Mouse (Mus musculus) kidney, embryonic 16.5 days (tissue): ENCODE data around the gene Nsg2. TPM values are rescaled to one million over a fixed set of nuclear protein-coding genes. Genes with fewer than 3 reads are reported as not detected.
A peak's percentile ranks its signal among the peaks of the same experiment; 100 is the strongest.
"Not testable (repeated sequence)": the region's sequence is repeated elsewhere in the genome, so short reads cannot be mapped to it uniquely, and the experiment has no call there.

Source experiments
- ATAC-seq: fragments of 200-750 bp; cut with Nextera tagmentation; 2 replicates; pipeline ENCODE4 v1.8.0; 2017; ENCODE audit warnings: moderate TSS enrichment; ENCODE audit not compliant: low FRiP score, low TSS enrichment
- H3K27ac ChIP-seq: fragments of 300-500 bp; sonication (generic); 2 replicates; pipeline ENCODE4 v1.5.1; 2014; ENCODE audit warnings: low read length
- H3K27me3 ChIP-seq: fragments of 300-500 bp; sonication (generic); 2 replicates; pipeline ENCODE4 v1.6.1; 2014; ENCODE audit warnings: low read length, control low read depth, mixed read lengths; ENCODE audit not compliant: insufficient read depth
- H3K36me3 ChIP-seq: fragments of 300-500 bp; sonication (generic); 2 replicates; pipeline ENCODE4 v1.6.1; 2014; ENCODE audit warnings: low read length, control low read depth, mixed read lengths; ENCODE audit not compliant: insufficient read depth
- H3K4me1 ChIP-seq: fragments of 300-500 bp; sonication (generic); 2 replicates; pipeline ENCODE4 v1.6.1; 2014; ENCODE audit warnings: low read length, control low read depth, mixed read lengths; ENCODE audit not compliant: insufficient read depth
- H3K4me2 ChIP-seq: fragments of 300-500 bp; sonication (generic); replicated peaks from 2 replicates; pipeline ENCODE4 v1.6.1; 2014; ENCODE audit warnings: low read depth, low read length
- H3K4me3 ChIP-seq: fragments of 300-500 bp; sonication (generic); 2 replicates; pipeline ENCODE4 v1.5.1; 2014; ENCODE audit warnings: mild to moderate bottlenecking, low read length
- H3K9ac ChIP-seq: fragments of 300-500 bp; sonication (generic); replicated peaks from 2 replicates; pipeline ENCODE4 v1.6.1; 2014; ENCODE audit warnings: low read length
- H3K9me3 ChIP-seq: fragments of 300-500 bp; sonication (generic); 2 replicates; pipeline ENCODE4 v1.6.1; 2016; ENCODE audit warnings: low read length, control low read depth
- WGBS: fragments of 180-500 bp; shearing (Covaris S2); extraction: QIAGEN DNeasy Blood & Tissue Kit; methylation state at CpG from one replicate; pipeline ENCODE4 v1.1.7; 2014; 5-methylcytosine and 5-hydroxymethylcytosine counted together
- polyA plus RNA-seq: library from polyadenylated mRNA; unstranded; fragments of >200 nt; fragmentation: Nextera tagmentation; extraction: Ambion mirVana; gene quantifications from 2 replicates; pipeline ENCODE4 v1.2.1, GENCODE M21; 2015

The Nsg2 gene
- polyA plus RNA-seq = 5.9 and 8.4 TPM in 2 replicates

- WGBS = under 1% methylated on average over 15 of the region's 16 CpGs
- H3K4me1 ChIP-seq = peaks cover 18% of the 10 kb centered on the region
- H3K9me3 ChIP-seq = no peaks in the 10 kb centered on the region
- H3K27me3 ChIP-seq = no peaks in the 10 kb centered on the region
- H3K36me3 ChIP-seq = no peaks in the 10 kb centered on the region
- peak within 1 kb of the TSS; percentile 21 for H3K4me3 ChIP-seq
- peak within 1 kb of the TSS; percentile 12; the same call in 1 of the 2 replicates for H3K9ac ChIP-seq
- H3K27ac ChIP-seq = no peak within 1 kb of the TSS
- peak; percentile 92 for ATAC-seq
- H3K4me2 ChIP-seq = peak within 1 kb of the TSS; percentile 45
These were observed at the start of gene Nsg2 for GRCm38 (mm10) chr11:32000281-32000680. Nsg2 (plus strand) TSS chr11:32000463.

- Histone ChIP-seq H3K4me3 (no peak overlapping the region), H3K9ac (no peak overlapping the region), H3K27me3 (no peaks in the 10 kb centered on the region), H3K4me2 (no peak overlapping the region), H3K9me3 (no peaks in the 10 kb centered on the region), H3K27ac (no peak overlapping the region), H3K36me3 (no peaks in the 10 kb centered on the region), H3K4me1 (no peaks in the 10 kb centered on the region)
- no peak for ATAC-seq
These were observed 40.2 kb upstream of the Nsg2 start for GRCm38 (mm10) chr11:31960071-31960470.

DNA sequence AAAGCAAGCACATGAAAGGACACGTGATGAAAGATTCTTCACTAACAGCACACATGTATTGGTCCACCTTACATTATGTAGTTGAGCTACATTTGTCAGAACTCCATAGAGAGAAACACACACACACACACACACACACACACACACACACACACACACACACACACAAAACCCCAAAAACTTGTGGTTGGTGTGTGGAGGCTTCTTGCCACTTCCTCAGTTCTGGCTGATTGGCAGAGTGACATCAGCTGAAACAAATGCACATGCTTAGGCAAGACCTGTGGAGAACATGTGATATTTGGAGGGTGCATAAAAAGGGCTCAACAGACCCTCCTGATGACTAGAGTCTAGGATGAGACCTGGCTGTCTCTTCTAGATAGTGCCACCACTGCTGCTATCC is 36.3 kb upstream of the Nsg2 start:
- Histone ChIP-seq H3K9me3 (no peaks in the 10 kb centered on the region), H3K4me3 (no peak overlapping the region), H3K4me1 (0 out of 2 replicates have a peak, but pooled peaks cover 6% of the 10 kb centered on the region), H3K27me3 (no peaks in the 10 kb centered on the region), H3K4me2 (no peak overlapping the region), H3K27ac (no peak overlapping the region), H3K36me3 (no peaks in the 10 kb centered on the region), H3K9ac (no peak overlapping the region)
- 95% methylated on average over 1 of the region's 1 CpGs for WGBS
- no peak for ATAC-seq

- Histone ChIP-seq H3K36me3 (no peaks in the 10 kb centered on the region), H3K9ac (peak within 1 kb of the TSS; percentile 58), H3K4me2 (peak within 1 kb of the TSS; percentile 55), H3K27ac (no peak within 1 kb of the TSS), H3K27me3 (no peaks in the 10 kb centered on the region), H3K4me3 (peak within 1 kb of the TSS; percentile 35), H3K9me3 (no peaks in the 10 kb centered on the region), H3K4me1 (0 out of 2 replicates have a peak, but pooled peaks cover 6% of the 10 kb centered on the region)
- peak; percentile 46 for ATAC-seq
- 38% methylated on average over 49 of the region's 49 CpGs for WGBS
These were observed 34.8 kb upstream of the Nsg2 start, which contains the start of gene 4930524B15Rik for GRCm38 (mm10) chr11:31965256-31966134. 4930524B15Rik (plus strand) TSS chr11:31965592.

- H3K27me3 ChIP-seq = no peaks in the 10 kb centered on the region
- H3K27ac ChIP-seq = no peak overlapping the region
- no peak overlapping the region for H3K4me2 ChIP-seq
- no peak overlapping the region for H3K4me3 ChIP-seq
- no peak overlapping the region for H3K9ac ChIP-seq
- H3K9me3 ChIP-seq = peaks cover 1% of the 10 kb centered on the region; the same call in 1 of the 2 replicates
- no peaks in the 10 kb centered on the region for H3K4me1 ChIP-seq
- no peaks in the 10 kb centered on the region for H3K36me3 ChIP-seq
- WGBS = 76% methylated on average over 4 of the region's 4 CpGs
- no peak for ATAC-seq
These were observed 26.1 kb upstream of the Nsg2 start for GRCm38 (mm10) chr11:31974132-31974531.

DNA sequence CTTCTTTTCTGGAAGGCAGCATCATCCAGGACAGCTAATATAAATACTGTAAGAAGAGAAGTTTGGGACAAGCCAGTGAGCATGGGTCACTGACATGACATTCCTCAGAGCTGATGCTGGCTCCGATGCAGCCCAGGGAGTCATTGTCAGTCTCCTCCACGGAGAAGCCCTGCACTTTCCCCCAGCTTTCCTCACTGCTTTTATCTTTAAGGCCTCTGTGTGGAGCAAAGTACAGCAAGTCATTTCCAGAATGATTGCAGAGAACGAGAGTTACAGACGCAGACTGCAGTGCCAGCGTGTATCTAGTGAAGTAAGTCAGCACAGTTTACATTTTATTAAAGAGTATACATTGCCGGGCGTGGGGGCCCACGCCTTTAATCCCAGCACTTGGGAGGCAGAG is 25.4 kb upstream of the Nsg2 start:
- H3K4me1 ChIP-seq = no peaks in the 10 kb centered on the region
- no peak overlapping the region for H3K4me3 ChIP-seq
- WGBS = 59% methylated on average over 8 of the region's 8 CpGs
- H3K27ac ChIP-seq = no peak overlapping the region
- H3K9ac ChIP-seq = no peak overlapping the region
- H3K4me2 ChIP-seq = no peak overlapping the region
- no peaks in the 10 kb centered on the region for H3K27me3 ChIP-seq
- peaks cover 4% of the 10 kb centered on the region; the same call in 1 of the 2 replicates for H3K9me3 ChIP-seq
- ATAC-seq = no peak
- H3K36me3 ChIP-seq = no peaks in the 10 kb centered on the region

- Histone ChIP-seq H3K9me3 (peaks cover 7% of the 10 kb centered on the region; the same call in 1 of the 2 replicates), H3K27me3 (no peaks in the 10 kb centered on the region), H3K9ac (no peak overlapping the region), H3K4me1 (no peaks in the 10 kb centered on the region), H3K36me3 (no peaks in the 10 kb centered on the region), H3K27ac (no peak overlapping the region), H3K4me2 (no peak overlapping the region), H3K4me3 (no peak overlapping the region)
- no peak for ATAC-seq
- 83% methylated on average over 5 of the region's 5 CpGs for WGBS
These were observed 24.6 kb upstream of the Nsg2 start for GRCm38 (mm10) chr11:31975678-31976077.

DNA sequence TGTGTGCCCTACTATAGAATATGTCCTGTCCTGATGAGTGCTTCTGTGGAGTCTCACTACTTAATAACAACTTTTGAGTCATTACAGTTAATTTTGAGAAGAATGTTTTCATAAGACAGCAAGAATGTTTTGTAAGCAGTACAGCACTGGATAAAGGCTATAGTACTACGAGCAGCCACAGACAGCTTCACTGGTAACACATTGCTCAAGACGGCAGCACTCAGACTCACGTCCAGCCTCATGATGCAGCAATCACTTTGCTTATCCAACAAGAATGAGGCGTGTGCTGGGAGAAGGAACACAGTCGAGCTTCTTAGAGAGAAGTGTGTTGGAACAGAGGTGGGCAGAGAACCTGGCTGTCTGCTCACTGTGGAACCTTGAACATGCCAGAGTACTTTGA is 24.1 kb upstream of the Nsg2 start:
- Histone ChIP-seq H3K4me2 (no peak overlapping the region), H3K9me3 (peaks cover 7% of the 10 kb centered on the region; the same call in 1 of the 2 replicates), H3K36me3 (no peaks in the 10 kb centered on the region), H3K4me1 (no peaks in the 10 kb centered on the region), H3K4me3 (no peak overlapping the region), H3K27ac (no peak overlapping the region), H3K27me3 (no peaks in the 10 kb centered on the region), H3K9ac (no peak overlapping the region)
- no peak for ATAC-seq
- 64% methylated on average over 5 of the region's 5 CpGs for WGBS

DNA sequence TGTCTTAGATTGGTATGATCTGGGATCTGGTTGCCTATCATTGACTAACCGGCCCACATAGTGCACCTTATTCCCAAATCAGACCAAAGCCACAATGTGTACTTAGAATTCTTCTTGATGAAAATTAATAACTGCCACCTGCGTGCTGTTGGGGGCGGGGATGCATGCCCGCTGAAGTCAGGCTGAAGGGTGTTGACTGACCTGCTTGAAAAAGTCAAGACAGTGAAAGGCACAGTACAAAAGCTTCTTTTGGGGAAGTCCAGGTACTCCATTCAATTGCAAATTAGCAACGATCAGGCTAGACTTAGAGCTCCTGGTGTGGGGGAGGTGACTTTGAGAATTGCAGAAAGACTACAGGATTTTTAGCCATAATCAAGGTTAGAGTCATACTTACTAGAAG is 20.2 kb upstream of the Nsg2 start:
- H3K4me3 ChIP-seq, H3K27me3 ChIP-seq, H3K9me3 ChIP-seq, H3K36me3 ChIP-seq, ATAC-seq, H3K27ac ChIP-seq, H3K4me2 ChIP-seq, H3K4me1 ChIP-seq, H3K9ac ChIP-seq: not testable (repeated sequence)
- 95% methylated on average over 5 of the region's 5 CpGs for WGBS

DNA sequence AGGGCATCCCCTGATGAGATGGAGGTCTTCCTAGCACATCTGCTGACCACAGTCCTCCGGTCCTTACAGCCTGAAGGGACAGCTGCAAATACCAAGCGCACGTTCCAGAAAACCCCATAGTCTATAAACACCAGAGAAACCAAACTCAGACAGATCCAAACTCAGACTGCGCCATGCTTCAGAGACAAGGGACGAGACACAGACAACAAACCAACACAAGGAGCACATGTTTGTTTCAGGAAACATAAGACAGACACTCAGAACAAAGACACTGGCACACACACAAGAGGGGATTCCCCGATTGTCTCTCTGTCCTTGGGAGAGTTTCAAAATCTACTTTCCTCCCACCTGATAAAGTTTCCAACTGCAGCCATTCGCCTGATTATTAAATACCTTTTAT is 18.4 kb upstream of the Nsg2 start:
- Histone ChIP-seq H3K4me3 (no peak overlapping the region), H3K36me3 (no peaks in the 10 kb centered on the region), H3K27me3 (no peaks in the 10 kb centered on the region), H3K27ac (no peak overlapping the region), H3K9ac (no peak overlapping the region), H3K4me2 (no peak overlapping the region), H3K9me3 (peaks cover 7% of the 10 kb centered on the region; the same call in 1 of the 2 replicates), H3K4me1 (no peaks in the 10 kb centered on the region)
- 91% methylated on average over 7 of the region's 7 CpGs for WGBS
- no peak for ATAC-seq
